In the genomic region with DNA sequence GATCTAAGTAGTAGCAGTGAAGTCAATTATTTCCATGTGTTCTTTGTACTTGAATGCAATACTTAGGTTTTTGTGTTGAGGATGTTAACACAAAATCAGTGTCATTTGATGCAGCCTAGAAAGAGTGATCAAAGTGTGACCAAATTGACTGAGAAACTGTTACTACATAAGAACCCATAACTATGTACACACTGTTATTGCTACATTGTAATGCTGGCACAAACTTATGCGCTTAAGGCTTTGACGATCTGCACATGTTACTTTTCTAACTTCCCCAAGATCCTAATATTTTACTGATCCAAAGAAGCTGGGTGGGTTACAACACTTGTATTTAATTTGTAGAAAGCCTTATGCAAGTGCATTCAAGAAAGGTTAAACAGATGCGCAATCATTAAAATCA, we compare ENCODE assay signal across 34 mouse cellular contexts. TPM values are rescaled to one million over a fixed set of nuclear protein-coding genes. Genes with fewer than 3 reads are reported as not detected.
"Had no signal": no experiment of that assay in that cellular context is flagged by ENCODE, and none has a peak within 500 bp of the region (broad histone marks: within the 10 kb centered on the region; RNA-seq: fewer than 3 reads in every experiment).

No protein-coding gene starts in this region.

- H3K27me3 ChIP-seq: embryonic facial prominence, embryonic 12.5 days; embryonic facial prominence, embryonic 13.5 days; embryonic facial prominence, embryonic 15.5 days; forebrain, embryonic 12.5 days; forebrain, embryonic 13.5 days; forebrain, embryonic 15.5 days had no signal

- H3K9me3 ChIP-seq: embryonic facial prominence, embryonic 13.5 days; embryonic facial prominence, embryonic 15.5 days had no signal

- DNase-seq: cerebellum, adult 2 months; cerebellum, adult 8-10 months; cerebellum, adult 9-10 months; cerebellum, adult 9-11 months; cerebellum, postnatal 10 days; cerebellum, postnatal 14 days; cerebellum, postnatal 25 days; cerebellum, postnatal 36 days; embryo, embryonic 11 days; forebrain, postnatal 0 days; gastrocnemius, adult 2 months; gastrocnemius, postnatal 10 days; gastrocnemius, postnatal 14 days; gastrocnemius, postnatal 25 days; gastrocnemius, postnatal 36 days; heart, adult 18-20 months; heart, adult 2 months had no signal

- ATAC-seq: forebrain, embryonic 13.5 days; forebrain, embryonic 14.5 days; forebrain, embryonic 15.5 days; forebrain, embryonic 16.5 days; forebrain, postnatal 0 days had no signal

- H3K9ac ChIP-seq: embryonic facial prominence, embryonic 12.5 days; embryonic facial prominence, embryonic 13.5 days; embryonic facial prominence, embryonic 15.5 days; forebrain, embryonic 12.5 days; forebrain, embryonic 13.5 days; forebrain, embryonic 15.5 days; forebrain, postnatal 0 days had no signal

- H3K4me3 ChIP-seq: embryonic facial prominence, embryonic 10.5 days; embryonic facial prominence, embryonic 12.5 days; embryonic facial prominence, embryonic 13.5 days; embryonic facial prominence, embryonic 15.5 days; erythroblast, embryonic 14.5 days; forebrain, embryonic 10.5 days; forebrain, embryonic 12.5 days; forebrain, embryonic 13.5 days; forebrain, embryonic 15.5 days; gastrocnemius, adult 2 months; heart, adult 2 months had no signal

- H3K36me3 ChIP-seq: embryonic facial prominence, embryonic 10.5 days; embryonic facial prominence, embryonic 12.5 days; embryonic facial prominence, embryonic 13.5 days; embryonic facial prominence, embryonic 15.5 days; forebrain, embryonic 10.5 days; forebrain, embryonic 12.5 days; forebrain, embryonic 15.5 days had no signal

- H3K27ac ChIP-seq: embryonic facial prominence, embryonic 10.5 days; embryonic facial prominence, embryonic 12.5 days; embryonic facial prominence, embryonic 13.5 days; embryonic facial prominence, embryonic 15.5 days; forebrain, embryonic 10.5 days; forebrain, embryonic 12.5 days; forebrain, embryonic 13.5 days; forebrain, embryonic 15.5 days; gastrocnemius, adult 2 months; heart, adult 2 months had no signal

- H3K4me1 ChIP-seq: embryonic facial prominence, embryonic 10.5 days; embryonic facial prominence, embryonic 12.5 days; embryonic facial prominence, embryonic 13.5 days; embryonic facial prominence, embryonic 15.5 days; forebrain, embryonic 10.5 days; forebrain, embryonic 12.5 days; forebrain, embryonic 13.5 days; forebrain, embryonic 15.5 days had no signal

- H3K4me2 ChIP-seq: embryonic facial prominence, embryonic 12.5 days; embryonic facial prominence, embryonic 13.5 days; embryonic facial prominence, embryonic 15.5 days; forebrain, embryonic 12.5 days; forebrain, embryonic 13.5 days; forebrain, embryonic 15.5 days had no signal

RNA-seq across cellular contexts. Expression of a gene that starts 1.4 kb away (rescaled TPM):
- polyA plus RNA-seq: cerebellum, adult 2 months; embryonic facial prominence, embryonic 10.5 days; embryonic facial prominence, embryonic 11.5 days; embryonic facial prominence, embryonic 12.5 days; embryonic facial prominence, embryonic 13.5 days; erythroblast, embryonic 14.5 days; forebrain, embryonic 10.5 days; forebrain, embryonic 11.5 days; forebrain, embryonic 12.5 days; forebrain, embryonic 13.5 days; forebrain, embryonic 14.5 days; forebrain, embryonic 15.5 days; forebrain, embryonic 16.5 days; forebrain, postnatal 0 days; frontal cortex, adult 2 months; gonadal fat pad, adult 2 months; heart, adult 2 months had no signal

RNA-seq across cellular contexts. Expression of a gene that starts 43.0 kb away (rescaled TPM):
- polyA plus RNA-seq: cerebellum, adult 2 months; cortical plate, adult 2 months; embryonic facial prominence, embryonic 10.5 days; embryonic facial prominence, embryonic 11.5 days; embryonic facial prominence, embryonic 12.5 days; embryonic facial prominence, embryonic 13.5 days; embryonic facial prominence, embryonic 14.5 days; embryonic facial prominence, embryonic 15.5 days; erythroblast, embryonic 14.5 days; forebrain, embryonic 10.5 days; forebrain, embryonic 11.5 days; forebrain, embryonic 12.5 days; forebrain, embryonic 13.5 days; forebrain, embryonic 14.5 days; forebrain, embryonic 15.5 days; forebrain, embryonic 16.5 days; forebrain, postnatal 0 days; frontal cortex, adult 2 months; gonadal fat pad, adult 2 months; heart, adult 2 months had no signal
